Mouse (Mus musculus): ENCODE results near the gene 9530068E07Rik.

DNA sequence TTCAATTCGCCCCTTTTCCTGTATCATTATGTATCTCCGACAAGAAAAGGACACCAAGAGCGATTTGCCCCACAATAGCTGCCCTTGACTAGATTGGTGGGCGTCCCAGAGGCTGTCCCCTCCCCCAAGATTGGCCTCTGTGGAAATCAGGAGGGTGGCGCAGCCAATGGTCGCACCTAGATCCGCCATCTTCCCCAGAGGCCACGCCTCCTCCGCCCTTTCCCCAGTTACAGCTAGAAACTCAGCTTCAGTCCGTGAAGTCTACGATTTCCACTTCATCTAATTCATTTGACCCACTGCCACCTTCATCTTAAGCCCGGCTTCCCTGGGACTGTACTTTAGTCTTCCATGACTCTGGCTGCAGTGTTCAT lies 49.6 kb upstream of the 9530068E07Rik start:
- TF ChIP-seq CTCF (IDR thresholded peaks at IDR 0.05; ENCODE audit: borderline replicate concordance, control insufficient read depth, extremely low read depth, insufficient read depth, low read length, poor library complexity) = no peak
- no peak for TF ChIP-seq POLR2A (IDR thresholded peaks at IDR 0.05; ENCODE audit: control insufficient read depth, extremely low read depth, insufficient read depth, low read length, poor library complexity)

All from thymus, adult 2 months (tissue).